Mouse (Mus musculus): ENCODE results near the gene Loxl3. TPM values are rescaled to one million over a fixed set of nuclear protein-coding genes. Genes with fewer than 3 reads are reported as not detected.

Loxl3 gene
- polyA plus RNA-seq, 1 experiment = 3.1 TPM

DNA sequence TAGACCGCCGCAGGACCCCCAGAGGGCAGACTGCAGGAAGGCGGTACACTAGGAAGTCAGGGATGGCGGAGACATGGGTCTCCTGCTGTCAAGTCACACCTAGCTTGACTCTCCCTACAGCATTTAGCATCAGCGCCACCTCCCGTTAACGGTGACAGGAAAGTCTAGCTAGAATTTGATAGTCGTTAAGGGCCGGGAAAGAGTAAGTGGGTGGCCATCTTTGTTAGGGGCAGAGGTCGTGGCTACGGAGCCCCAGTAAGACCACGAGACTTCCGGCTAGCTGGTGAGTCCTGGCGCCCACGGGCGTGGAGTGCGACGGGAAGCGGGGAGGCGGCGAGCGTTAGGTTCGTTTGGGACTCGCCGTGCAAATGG lies 67.3 kb downstream of the Loxl3 start, which contains the start of the genes Ccdc142 and Gm42688:
TSS of gene Ccdc142 (plus strand) at position 286 of the 372 bp plus-strand sequence.
TSS of gene Gm42688 (plus strand) at position 302 of the 372 bp plus-strand sequence.
- peak within 1 kb of the TSS; percentile 68 for H3K4me3 ChIP-seq (ENCODE audit: extremely low read depth, insufficient read depth, insufficient read length)
- DNase-seq (ENCODE audit: low read depth in 1 of 2, low spot score in 2 of 2) = peak; percentile 82 to 93
- TF ChIP-seq CTCF (IDR thresholded peaks at IDR 0.05; ENCODE audit: extremely low read depth, insufficient read depth, insufficient read length, insufficient replicate concordance) (peak; percentile 33; the same call in 1 of the 2 replicates), POLR2A (IDR thresholded peaks at IDR 0.05; ENCODE audit: low read depth, low read length) (no peak)
- peaks cover 13% of the 10 kb centered on the region for H3K4me1 ChIP-seq (ENCODE audit: control insufficient read depth, insufficient read depth, insufficient read length)
- H3K36me3 ChIP-seq (ENCODE audit: control insufficient read depth, insufficient read depth, low read length) = no peaks in the 10 kb centered on the region; the same call in 1 of the 2 replicates
- no peaks in the 10 kb centered on the region for H3K27me3 ChIP-seq (ENCODE audit: control insufficient read depth, insufficient read depth, low read length)
- WGBS = 1% methylated on average over 25 of the region's 25 CpGs
- peak within 1 kb of the TSS; percentile 70 for H3K27ac ChIP-seq (ENCODE audit: insufficient read depth, low read length)

DNA sequence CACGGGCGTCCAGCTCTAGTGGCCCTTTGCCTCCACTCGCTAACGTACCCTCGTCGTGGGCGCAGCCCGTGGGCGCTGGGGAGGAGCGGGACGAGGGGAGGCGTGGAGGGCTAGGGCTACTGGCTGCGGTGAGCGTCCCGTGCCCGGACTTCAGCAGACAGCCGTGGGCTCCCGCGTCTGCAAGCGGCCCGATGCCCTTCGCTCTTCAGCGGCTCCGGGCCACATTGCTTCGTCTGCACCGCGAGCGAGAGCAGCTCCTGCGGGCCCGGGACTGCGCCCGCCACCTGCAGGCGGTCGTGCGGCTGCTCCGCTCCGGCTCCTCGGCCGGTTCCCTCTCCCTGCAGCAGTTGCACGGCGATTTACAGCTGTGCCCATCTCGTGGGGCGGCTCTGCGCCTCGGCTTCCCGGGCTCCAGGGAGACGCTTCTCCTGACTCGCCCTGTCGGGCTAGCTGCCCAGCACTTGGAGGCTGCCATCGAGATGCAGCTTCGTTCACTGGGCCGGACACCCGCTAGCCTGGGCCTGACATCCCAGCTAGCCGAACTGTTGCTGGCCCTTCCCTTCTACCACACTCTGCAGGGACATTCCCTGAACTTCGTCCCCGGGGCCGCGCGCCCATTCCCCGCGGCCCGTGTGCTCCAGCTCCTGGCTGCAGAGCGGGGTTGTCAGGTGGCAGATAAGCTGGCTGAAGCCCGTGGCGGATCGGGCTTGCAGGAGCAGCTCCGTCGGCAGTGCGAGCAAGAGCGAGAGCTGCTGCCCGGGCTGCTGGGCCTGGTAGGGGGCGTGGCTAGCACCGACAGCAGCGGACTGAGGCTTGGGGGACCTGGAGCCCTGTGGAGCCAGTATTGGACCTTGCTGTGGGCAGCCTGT lies 67.9 kb downstream of the Loxl3 start:
- H3K27ac ChIP-seq (ENCODE audit: insufficient read depth, low read length) = peak overlapping the region; percentile 70
- H3K4me1 ChIP-seq (ENCODE audit: control insufficient read depth, insufficient read depth, insufficient read length) = peaks cover 13% of the 10 kb centered on the region
- under 1% methylated on average over 74 of the region's 74 CpGs for WGBS
- DNase-seq (ENCODE audit: low read depth in 1 of 2, low spot score in 2 of 2) = peak in 1 of 2 experiments; percentile 63
- no peaks in the 10 kb centered on the region; the same call in 1 of the 2 replicates for H3K36me3 ChIP-seq (ENCODE audit: control insufficient read depth, insufficient read depth, low read length)
- no peaks in the 10 kb centered on the region for H3K27me3 ChIP-seq (ENCODE audit: control insufficient read depth, insufficient read depth, low read length)
- TF ChIP-seq POLR2A (IDR thresholded peaks at IDR 0.05; ENCODE audit: low read depth, low read length) (no peak), CTCF (IDR thresholded peaks at IDR 0.05; ENCODE audit: extremely low read depth, insufficient read depth, insufficient read length, insufficient replicate concordance) (peak; percentile 60)
- peak overlapping the region; percentile 68 for H3K4me3 ChIP-seq (ENCODE audit: extremely low read depth, insufficient read depth, insufficient read length)

Other genes starting within 250 kb of the Loxl3 start
- gene Sema4f, start 94.4 kb upstream of the Loxl3 start, polyA plus RNA-seq (2012; rRNA removed) = 3.2 TPM in 2 replicates
- gene M1ap, start 87.3 kb upstream of the Loxl3 start, polyA plus RNA-seq (2012; rRNA removed) = 2.6 and 2.8 TPM in 2 replicates
- 22.6 and 23.8 TPM in 2 replicates for gene Dok1, start 702 bp upstream of the Loxl3 start, polyA plus RNA-seq (2012; rRNA removed)
- 582 and 730 TPM in 2 replicates for gene Aup1, start 20.3 kb downstream of the Loxl3 start, polyA plus RNA-seq (2012; rRNA removed)
- 59.1 and 69.0 TPM in 2 replicates for gene Htra2, start 21.1 kb downstream of the Loxl3 start, polyA plus RNA-seq (2012; rRNA removed)
- gene Dqx1, start 23.7 kb downstream of the Loxl3 start, polyA plus RNA-seq (2012; rRNA removed) = 2.7 and 2.8 TPM in 2 replicates
- gene Tlx2, start 36.1 kb downstream of the Loxl3 start, polyA plus RNA-seq (2012; rRNA removed) = 0.11 and 0.16 TPM in 2 replicates
- gene Pcgf1, start 43.7 kb downstream of the Loxl3 start, polyA plus RNA-seq (2012; rRNA removed) = 10.0 and 10.7 TPM in 2 replicates
- gene Lbx2, start 52.2 kb downstream of the Loxl3 start, polyA plus RNA-seq (2012; rRNA removed) = 2.8 and 3.9 TPM in 2 replicates
- gene Ccdc142, start 67.4 kb downstream of the Loxl3 start, polyA plus RNA-seq (2012; rRNA removed) = 12.3 and 17.0 TPM in 2 replicates
- 6.1 and 6.5 TPM in 2 replicates for gene Gm42688, start 67.4 kb downstream of the Loxl3 start, polyA plus RNA-seq (2012; rRNA removed)
- 35.0 and 39.7 TPM in 2 replicates for gene Mrpl53, start 74.9 kb downstream of the Loxl3 start, polyA plus RNA-seq (2012; rRNA removed)
- 54.5 and 67.2 TPM in 2 replicates for gene Mogs, start 81.3 kb downstream of the Loxl3 start, polyA plus RNA-seq (2012; rRNA removed)
- 83.4 and 95.3 TPM in 2 replicates for gene Wbp1, start 87.4 kb downstream of the Loxl3 start, polyA plus RNA-seq (2012; rRNA removed)
- 27.1 and 53.4 TPM in 2 replicates for gene Ino80b, start 91.3 kb downstream of the Loxl3 start, polyA plus RNA-seq (2012; rRNA removed)
- gene Rtkn, start 101.3 kb downstream of the Loxl3 start, polyA plus RNA-seq (2012; rRNA removed) = 3.6 and 5.7 TPM in 2 replicates
- 0.77 and 1.6 TPM in 2 replicates for gene Wdr54, start 122.2 kb downstream of the Loxl3 start, polyA plus RNA-seq (2012; rRNA removed)
- gene 1700003E16Rik, start 122.2 kb downstream of the Loxl3 start, polyA plus RNA-seq (2012; rRNA removed) = 0.04 and 0.05 TPM in 2 replicates
- gene Dctn1, start 131.7 kb downstream of the Loxl3 start, polyA plus RNA-seq (2012; rRNA removed) = 69.0 and 85.6 TPM in 2 replicates
- gene Slc4a5, start 185.7 kb downstream of the Loxl3 start, polyA plus RNA-seq (2012; rRNA removed) = 0.05 and 0.26 TPM in 2 replicates